Mouse (Mus musculus) E14TG2a.4 (cell line): ENCODE data around the gene Tspan9.

Source experiments
- CTCF ChIP-seq: conservative IDR thresholded peaks from 2 replicates; pipeline ENCODE4 v1.5.1; 2014; ENCODE audit warnings: low read length
- NANOG ChIP-seq: IDR thresholded peaks from 2 replicates; pipeline ENCODE4 v1.6.1; 2014; ENCODE audit warnings: borderline replicate concordance, low read length, mixed read lengths
- POU5F1 ChIP-seq: IDR thresholded peaks from 2 replicates; pipeline ENCODE4 v1.6.1; 2014; ENCODE audit warnings: low read length, borderline replicate concordance

- TF ChIP-seq CTCF (no peak), NANOG (no peak), POU5F1 (no peak)
These were observed 9.0 kb downstream of the Tspan9 start for GRCm38 (mm10) chr6:128134196-128134924.
